Mouse (Mus musculus) spleen, adult 2 months (tissue): ENCODE measurements around the gene Armc9.

Source experiments
- CTCF ChIP-seq: fragments of 200-500 bp; IDR thresholded peaks from 2 replicates; pipeline ENCODE4 v1.5.1; 2011; ENCODE audit warnings: mild to moderate bottlenecking, inconsistent platforms; ENCODE audit not compliant: insufficient read depth, insufficient read length, insufficient replicate concordance; ENCODE audit errors: extremely low read depth
- POLR2A ChIP-seq: fragments of 200-500 bp; IDR thresholded peaks from 2 replicates; pipeline ENCODE4 v1.6.1; 2011; ENCODE audit warnings: low read depth, low read length, inconsistent platforms

DNA sequence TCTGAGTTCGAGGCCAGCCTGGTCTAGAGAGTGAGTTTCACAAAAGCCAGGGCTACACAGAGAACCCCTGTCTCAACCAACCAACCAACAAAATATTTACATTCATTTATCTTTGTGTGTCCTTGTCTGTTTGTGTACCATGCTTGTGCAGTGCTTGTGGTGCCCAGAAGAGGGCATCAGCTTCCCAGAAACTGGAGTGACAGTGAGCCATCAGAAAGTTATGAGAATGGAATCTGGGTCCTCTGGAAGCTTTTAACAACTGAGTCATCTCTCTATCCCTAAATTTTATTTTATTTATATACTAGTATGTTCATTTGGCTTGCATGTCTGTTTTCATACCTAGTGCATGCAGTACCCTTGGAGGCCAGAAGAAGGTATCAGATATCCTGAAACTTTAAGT lies 2.0 kb upstream of the Armc9 start:
- TF ChIP-seq CTCF: peak; percentile 17; the same call in 1 of the 2 replicates
- no peak for TF ChIP-seq POLR2A
